Mouse (Mus musculus): ENCODE measurements at regions not wholly inside any gene's neighbourhood (a gene's known extent, or its start where the extent isn't known, plus 50 kb on each side); places are given as distances from the start of the nearest gene placed in this dataset.

GRCm38 (mm10) chr17:16516173-16516572, 547.7 kb upstream of the Zfp960 start:
- Histone ChIP-seq H3K4me2 (ENCODE audit: low read length) (no peak overlapping the region), H3K4me3 (replicated peaks; ENCODE audit: low read depth, low read length) (no peak overlapping the region), H3K36me3 (ENCODE audit: insufficient read depth, low read length) (no peaks in the 10 kb centered on the region), H3K27me3 (ENCODE audit: insufficient read depth, low read length) (no peaks in the 10 kb centered on the region), H3K27ac (no peak overlapping the region), H3K4me1 (replicated peaks; ENCODE audit: insufficient read depth, low read length) (no peaks in the 10 kb centered on the region), H3K9ac (ENCODE audit: low read depth, low read length) (no peak overlapping the region), H3K9me3 (replicated peaks; ENCODE audit: low read length) (no peaks in the 10 kb centered on the region)
- no peak for TF ChIP-seq CTCF (IDR thresholded peaks at IDR 0.05; ENCODE audit: low read depth)
- DNase-seq (ENCODE audit: low spot score): no peak
- no peak for ATAC-seq (replicated peaks; ENCODE audit: low FRiP score, low read depth)

GRCm38 (mm10) chr17:16493951-16494350, 570.0 kb upstream of the Zfp960 start:
- Histone ChIP-seq H3K4me2 (ENCODE audit: low read length) (no peak overlapping the region), H3K36me3 (ENCODE audit: insufficient read depth, low read length) (no peaks in the 10 kb centered on the region), H3K27me3 (ENCODE audit: insufficient read depth, low read length) (no peaks in the 10 kb centered on the region), H3K9ac (ENCODE audit: low read depth, low read length) (no peak overlapping the region), H3K9me3 (replicated peaks; ENCODE audit: low read length) (no peaks in the 10 kb centered on the region), H3K4me3 (replicated peaks; ENCODE audit: low read depth, low read length) (no peak overlapping the region), H3K27ac (no peak overlapping the region), H3K4me1 (replicated peaks; ENCODE audit: insufficient read depth, low read length) (no peaks in the 10 kb centered on the region)
- DNase-seq (ENCODE audit: low spot score) (no peak), ATAC-seq (replicated peaks; ENCODE audit: low FRiP score, low read depth) (no peak)
- WGBS: 77% methylated on average over 5 of the region's 5 CpGs
- TF ChIP-seq CTCF (IDR thresholded peaks at IDR 0.05; ENCODE audit: low read depth): no peak

DNA sequence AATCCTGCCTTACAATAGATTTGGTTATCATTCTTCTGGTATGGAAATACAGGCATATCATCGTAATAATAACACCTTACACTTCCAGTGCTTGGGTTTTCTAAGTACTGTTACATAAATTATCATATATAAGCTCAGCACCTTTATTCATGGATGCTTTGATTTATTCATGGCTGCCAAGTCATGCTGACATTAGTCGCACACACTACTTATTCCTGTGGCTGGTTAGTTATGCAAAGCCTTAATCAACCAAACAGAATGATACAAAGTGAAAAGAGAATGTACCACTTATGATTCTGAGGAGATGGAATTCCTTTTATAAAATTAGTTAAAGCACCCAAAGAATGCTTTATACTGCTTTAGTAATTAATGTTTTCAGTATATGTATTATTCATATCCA, 570.4 kb upstream of the Zfp960 start:
- 81% methylated on average over 2 of the region's 2 CpGs for WGBS
- Histone ChIP-seq H3K9ac (ENCODE audit: low read depth, low read length) (no peak overlapping the region), H3K4me1 (replicated peaks; ENCODE audit: insufficient read depth, low read length) (no peaks in the 10 kb centered on the region), H3K27ac (no peak overlapping the region), H3K4me3 (replicated peaks; ENCODE audit: low read depth, low read length) (no peak overlapping the region), H3K36me3 (ENCODE audit: insufficient read depth, low read length) (no peaks in the 10 kb centered on the region), H3K4me2 (ENCODE audit: low read length) (no peak overlapping the region), H3K9me3 (replicated peaks; ENCODE audit: low read length) (no peaks in the 10 kb centered on the region), H3K27me3 (ENCODE audit: insufficient read depth, low read length) (no peaks in the 10 kb centered on the region)
- no peak for TF ChIP-seq CTCF (IDR thresholded peaks at IDR 0.05; ENCODE audit: low read depth)
- ATAC-seq (replicated peaks; ENCODE audit: low FRiP score, low read depth): no peak
- DNase-seq (ENCODE audit: low spot score): no peak

- H3K36me3 ChIP-seq (ENCODE audit: insufficient read depth, low read length): no peaks in the 10 kb centered on the region
- WGBS: 90% methylated on average over 4 of the region's 4 CpGs
- H3K27me3 ChIP-seq (ENCODE audit: insufficient read depth, low read length): no peaks in the 10 kb centered on the region
- no peak overlapping the region for H3K4me3 ChIP-seq (replicated peaks; ENCODE audit: low read depth, low read length)
- no peaks in the 10 kb centered on the region for H3K9me3 ChIP-seq (replicated peaks; ENCODE audit: low read length)
- no peaks in the 10 kb centered on the region for H3K4me1 ChIP-seq (replicated peaks; ENCODE audit: insufficient read depth, low read length)
- no peak overlapping the region for H3K4me2 ChIP-seq (ENCODE audit: low read length)
- H3K9ac ChIP-seq (ENCODE audit: low read depth, low read length): no peak overlapping the region
- DNase-seq (ENCODE audit: low spot score) (no peak), ATAC-seq (replicated peaks; ENCODE audit: low FRiP score, low read depth) (no peak)
- no peak overlapping the region for H3K27ac ChIP-seq
- TF ChIP-seq CTCF (IDR thresholded peaks at IDR 0.05; ENCODE audit: low read depth): no peak
These were observed 571.4 kb upstream of the Zfp960 start for GRCm38 (mm10) chr17:16492551-16492950.

DNA sequence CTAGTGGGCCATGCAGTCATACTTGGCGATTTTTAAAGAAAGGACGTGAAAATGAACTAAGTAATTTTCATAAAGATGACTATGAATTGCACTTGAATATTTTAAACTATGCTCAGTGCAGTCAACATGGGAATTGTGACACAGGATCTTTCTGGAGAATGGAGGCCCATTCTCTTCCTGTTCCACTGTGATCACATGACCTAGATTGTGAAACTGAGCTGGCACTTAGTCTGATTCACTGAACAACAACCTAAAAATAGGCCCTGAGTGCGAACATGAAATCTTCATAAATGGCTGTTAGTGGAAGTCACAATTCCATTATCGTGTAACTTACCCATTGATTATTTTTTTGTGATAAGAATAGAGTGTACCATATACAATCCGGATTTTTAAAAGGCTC, 577.6 kb upstream of the Zfp960 start:
- no peak overlapping the region for H3K9ac ChIP-seq (ENCODE audit: low read depth, low read length)
- no peaks in the 10 kb centered on the region for H3K9me3 ChIP-seq (replicated peaks; ENCODE audit: low read length)
- H3K36me3 ChIP-seq (ENCODE audit: insufficient read depth, low read length): no peaks in the 10 kb centered on the region
- H3K27me3 ChIP-seq (ENCODE audit: insufficient read depth, low read length): no peaks in the 10 kb centered on the region
- H3K4me3 ChIP-seq (replicated peaks; ENCODE audit: low read depth, low read length): no peak overlapping the region
- no peak overlapping the region for H3K4me2 ChIP-seq (ENCODE audit: low read length)
- no peak overlapping the region for H3K27ac ChIP-seq
- no peak for TF ChIP-seq CTCF (IDR thresholded peaks at IDR 0.05; ENCODE audit: low read depth)
- 90% methylated on average over 5 of the region's 5 CpGs for WGBS
- ATAC-seq (replicated peaks; ENCODE audit: low FRiP score, low read depth) (no peak), DNase-seq (ENCODE audit: low spot score) (no peak)
- no peaks in the 10 kb centered on the region for H3K4me1 ChIP-seq (replicated peaks; ENCODE audit: insufficient read depth, low read length)

DNA sequence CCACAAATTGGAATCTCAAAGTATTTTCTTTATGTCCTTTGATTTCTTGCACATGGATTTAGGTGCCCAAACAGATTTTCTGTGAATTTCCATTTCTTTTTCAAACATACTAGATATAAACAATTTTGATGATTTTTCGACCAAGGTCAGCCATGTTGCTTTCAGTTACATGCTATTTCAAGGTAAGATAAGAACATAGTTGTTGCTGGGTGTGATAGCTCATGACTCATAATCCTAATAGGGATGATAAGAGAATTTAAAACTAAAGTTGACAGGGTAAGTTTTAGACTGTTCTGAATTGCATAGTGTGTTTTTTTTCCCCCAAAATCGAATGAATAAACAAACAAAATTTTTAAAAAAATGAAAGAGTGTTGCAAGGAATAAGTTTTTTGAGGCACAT, 579.9 kb upstream of the Zfp960 start:
- WGBS: 75% methylated on average over 2 of the region's 2 CpGs
- ATAC-seq (replicated peaks; ENCODE audit: low FRiP score, low read depth) (no peak), DNase-seq (ENCODE audit: low spot score) (no peak)

GRCm38 (mm10) chr17:16481722-16482121, 582.2 kb upstream of the Zfp960 start:
- Histone ChIP-seq H3K4me2 (ENCODE audit: low read length) (no peak overlapping the region), H3K36me3 (ENCODE audit: insufficient read depth, low read length) (no peaks in the 10 kb centered on the region), H3K4me3 (replicated peaks; ENCODE audit: low read depth, low read length) (no peak overlapping the region), H3K4me1 (replicated peaks; ENCODE audit: insufficient read depth, low read length) (no peaks in the 10 kb centered on the region), H3K9ac (ENCODE audit: low read depth, low read length) (no peak overlapping the region), H3K9me3 (replicated peaks; ENCODE audit: low read length) (no peaks in the 10 kb centered on the region), H3K27ac (no peak overlapping the region), H3K27me3 (ENCODE audit: insufficient read depth, low read length) (no peaks in the 10 kb centered on the region)
- ATAC-seq (replicated peaks; ENCODE audit: low FRiP score, low read depth): no peak
- 83% methylated on average over 3 of the region's 3 CpGs for WGBS
- TF ChIP-seq CTCF (IDR thresholded peaks at IDR 0.05; ENCODE audit: low read depth): no peak
- no peak for DNase-seq (ENCODE audit: low spot score)

More for the DNA sequence above, 579.9 kb upstream of the Zfp960 start:
- no peaks in the 10 kb centered on the region for H3K36me3 ChIP-seq (ENCODE audit: insufficient read depth, low read length)
- TF ChIP-seq CTCF (IDR thresholded peaks at IDR 0.05; ENCODE audit: low read depth): no peak
- no peak overlapping the region for H3K27ac ChIP-seq
- H3K9ac ChIP-seq (ENCODE audit: low read depth, low read length): no peak overlapping the region
- no peak overlapping the region for H3K4me3 ChIP-seq (replicated peaks; ENCODE audit: low read depth, low read length)
- no peak overlapping the region for H3K4me2 ChIP-seq (ENCODE audit: low read length)
- H3K27me3 ChIP-seq (ENCODE audit: insufficient read depth, low read length): no peaks in the 10 kb centered on the region
- no peaks in the 10 kb centered on the region for H3K4me1 ChIP-seq (replicated peaks; ENCODE audit: insufficient read depth, low read length)
- H3K9me3 ChIP-seq (replicated peaks; ENCODE audit: low read length): no peaks in the 10 kb centered on the region
